Mouse (Mus musculus): ENCODE results near the gene Tmem216.

DNA sequence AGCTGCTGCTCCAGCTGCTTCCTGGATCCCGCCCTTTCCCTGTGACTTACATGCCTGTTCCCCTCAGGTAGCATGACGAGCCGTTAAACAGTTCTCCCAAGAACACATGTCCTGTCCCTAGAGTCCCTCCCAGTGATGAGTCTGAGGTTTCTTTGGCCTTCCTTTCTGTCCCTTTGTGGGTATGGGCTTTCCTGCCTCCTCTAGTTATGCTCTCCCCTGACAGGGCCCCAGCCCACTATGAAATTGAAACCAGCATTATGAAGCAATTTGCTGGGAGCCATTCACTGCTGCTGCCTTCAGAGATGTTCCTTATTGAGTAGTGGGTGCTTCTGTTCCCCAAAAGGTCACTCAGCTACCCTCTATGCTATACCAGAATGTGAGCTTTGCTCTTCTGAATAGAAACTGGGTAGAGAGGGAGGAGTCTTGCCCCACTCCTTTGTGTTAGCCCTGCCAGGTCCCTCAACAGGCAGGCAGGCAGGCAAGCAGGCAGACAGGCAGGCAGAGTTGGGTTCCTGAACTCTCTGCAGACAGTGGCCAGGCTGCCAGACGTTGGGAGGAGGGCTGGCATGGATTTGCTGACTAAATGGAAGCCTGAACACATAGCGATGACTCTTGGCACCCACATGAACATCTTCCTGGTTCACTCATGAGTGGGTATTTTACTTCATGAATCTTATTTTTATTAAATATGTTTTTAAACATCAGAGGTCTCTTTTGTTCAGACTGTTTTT lies 33.3 kb upstream of the Tmem216 start:
- TF ChIP-seq CTCF (IDR thresholded peaks at IDR 0.05; ENCODE audit: low read depth) (no peak), EP300 (IDR thresholded peaks at IDR 0.05; ENCODE audit: low read depth) (no peak)
